Mouse (Mus musculus): ENCODE results near the gene Ppp1ca. TPM values are rescaled to one million over a fixed set of nuclear protein-coding genes. Genes with fewer than 3 reads are reported as not detected.
A peak's percentile ranks its signal among the peaks of the same experiment; 100 is the strongest.

Gene Ppp1ca
- polyA plus RNA-seq, 1 experiment from 2014 or later = 745 TPM

- no peak overlapping the region for H3K4me3 ChIP-seq (replicated peaks)
- H3K4me2 ChIP-seq = no peak overlapping the region
- no peak for ATAC-seq (ENCODE audit: insufficient read depth, low FRiP score, low read depth)
- H3K27me3 ChIP-seq (replicated peaks) = no peaks in the 10 kb centered on the region
- 78% methylated on average over 6 of the region's 6 CpGs for WGBS
- H3K4me1 ChIP-seq = peaks cover 55% of the 10 kb centered on the region
- H3K27ac ChIP-seq = peak overlapping the region; percentile 68; the same call in 1 of the 2 replicates
- no peaks in the 10 kb centered on the region for H3K36me3 ChIP-seq
- no peaks in the 10 kb centered on the region for H3K9me3 ChIP-seq
- H3K9ac ChIP-seq = no peak overlapping the region
Measured at GRCm38 (mm10) chr19:4219943-4220342, 28.1 kb downstream of the Ppp1ca start.

GRCm38 (mm10) chr19:4220416-4220815 is 28.6 kb downstream of the Ppp1ca start:
- H3K36me3 ChIP-seq = no peaks in the 10 kb centered on the region
- H3K4me2 ChIP-seq = peak overlapping the region; percentile 33; the same call in 1 of the 2 replicates
- H3K27ac ChIP-seq = peak overlapping the region; percentile 68
- WGBS = 18% methylated on average over 4 of the region's 4 CpGs
- no peaks in the 10 kb centered on the region for H3K9me3 ChIP-seq
- peaks cover 53% of the 10 kb centered on the region for H3K4me1 ChIP-seq
- no peaks in the 10 kb centered on the region for H3K27me3 ChIP-seq (replicated peaks)
- peak; percentile 28; the same call in 1 of the 2 replicates for ATAC-seq (ENCODE audit: insufficient read depth, low FRiP score, low read depth)
- H3K9ac ChIP-seq = 0 out of 2 replicates have a peak overlapping the region, but pooled peaks have one; percentile 1
- no peak overlapping the region for H3K4me3 ChIP-seq (replicated peaks)

GRCm38 (mm10) chr19:4220957-4221743 is 29.3 kb downstream of the Ppp1ca start:
- ATAC-seq (ENCODE audit: insufficient read depth, low FRiP score, low read depth) = peak; percentile 61
- H3K9ac ChIP-seq = peak overlapping the region; percentile 1; the same call in 1 of the 2 replicates
- no peaks in the 10 kb centered on the region for H3K9me3 ChIP-seq
- H3K4me2 ChIP-seq = peak overlapping the region; percentile 33
- H3K4me1 ChIP-seq = peaks cover 48% of the 10 kb centered on the region
- peak overlapping the region; percentile 2; the same call in 1 of the 2 replicates for H3K4me3 ChIP-seq (replicated peaks)
- H3K36me3 ChIP-seq = no peaks in the 10 kb centered on the region
- WGBS = 28% methylated on average over 14 of the region's 14 CpGs
- peak overlapping the region; percentile 68 for H3K27ac ChIP-seq
- H3K27me3 ChIP-seq (replicated peaks) = no peaks in the 10 kb centered on the region

GRCm38 (mm10) chr19:4222165-4222564 is 30.3 kb downstream of the Ppp1ca start:
- H3K9me3 ChIP-seq = no peaks in the 10 kb centered on the region
- no peak for ATAC-seq (ENCODE audit: insufficient read depth, low FRiP score, low read depth)
- no peak overlapping the region for H3K27ac ChIP-seq
- H3K27me3 ChIP-seq (replicated peaks) = no peaks in the 10 kb centered on the region
- WGBS = 58% methylated on average over 11 of the region's 11 CpGs
- no peaks in the 10 kb centered on the region for H3K36me3 ChIP-seq
- H3K4me3 ChIP-seq (replicated peaks) = no peak overlapping the region
- no peak overlapping the region for H3K9ac ChIP-seq
- peaks cover 38% of the 10 kb centered on the region for H3K4me1 ChIP-seq
- H3K4me2 ChIP-seq = peak overlapping the region; percentile 33; the same call in 1 of the 2 replicates

- Histone ChIP-seq H3K4me3 (replicated peaks) (no peak overlapping the region), H3K27ac (no peak overlapping the region), H3K4me2 (no peak overlapping the region), H3K27me3 (replicated peaks) (no peaks in the 10 kb centered on the region), H3K4me1 (peaks cover 32% of the 10 kb centered on the region), H3K9ac (no peak overlapping the region), H3K36me3 (no peaks in the 10 kb centered on the region), H3K9me3 (no peaks in the 10 kb centered on the region)
- WGBS = 88% methylated on average over 7 of the region's 7 CpGs
- ATAC-seq (ENCODE audit: insufficient read depth, low FRiP score, low read depth) = no peak
Measured at GRCm38 (mm10) chr19:4226779-4227178, 34.9 kb downstream of the Ppp1ca start.

GRCm38 (mm10) chr19:4227446-4227845 is 35.6 kb downstream of the Ppp1ca start:
- no peak overlapping the region for H3K4me2 ChIP-seq
- H3K4me1 ChIP-seq = peaks cover 28% of the 10 kb centered on the region
- no peaks in the 10 kb centered on the region for H3K9me3 ChIP-seq
- no peak overlapping the region for H3K9ac ChIP-seq
- no peaks in the 10 kb centered on the region for H3K27me3 ChIP-seq (replicated peaks)
- no peak overlapping the region for H3K4me3 ChIP-seq (replicated peaks)
- H3K36me3 ChIP-seq = no peaks in the 10 kb centered on the region
- ATAC-seq (ENCODE audit: insufficient read depth, low FRiP score, low read depth) = no peak
- no peak overlapping the region for H3K27ac ChIP-seq
- WGBS = 67% methylated on average over 5 of the region's 5 CpGs

- H3K4me3 ChIP-seq (replicated peaks) = no peak overlapping the region
- H3K9me3 ChIP-seq = no peaks in the 10 kb centered on the region
- no peak overlapping the region for H3K9ac ChIP-seq
- ATAC-seq (ENCODE audit: insufficient read depth, low FRiP score, low read depth) = peak; percentile 17; the same call in 1 of the 2 replicates
- H3K4me1 ChIP-seq = peaks cover 29% of the 10 kb centered on the region
- H3K36me3 ChIP-seq = no peaks in the 10 kb centered on the region
- no peak overlapping the region for H3K4me2 ChIP-seq
- 19% methylated on average over 8 of the region's 8 CpGs for WGBS
- no peaks in the 10 kb centered on the region for H3K27me3 ChIP-seq (replicated peaks)
- no peak overlapping the region for H3K27ac ChIP-seq
Measured at GRCm38 (mm10) chr19:4227894-4228678, 36.2 kb downstream of the Ppp1ca start.

- H3K9me3 ChIP-seq = no peaks in the 10 kb centered on the region
- no peak for ATAC-seq (ENCODE audit: insufficient read depth, low FRiP score, low read depth)
- no peaks in the 10 kb centered on the region for H3K27me3 ChIP-seq (replicated peaks)
- H3K27ac ChIP-seq = no peak overlapping the region
- H3K9ac ChIP-seq = no peak overlapping the region
- H3K4me1 ChIP-seq = peaks cover 29% of the 10 kb centered on the region
- H3K36me3 ChIP-seq = no peaks in the 10 kb centered on the region
- 66% methylated on average over 4 of the region's 4 CpGs for WGBS
- no peak overlapping the region for H3K4me3 ChIP-seq (replicated peaks)
- no peak overlapping the region for H3K4me2 ChIP-seq
Measured at GRCm38 (mm10) chr19:4228891-4229290, 37.0 kb downstream of the Ppp1ca start.

GRCm38 (mm10) chr19:4229451-4230076 is 37.7 kb downstream of the Ppp1ca start:
- Histone ChIP-seq H3K4me2 (peak overlapping the region; percentile 21), H3K27ac (0 out of 2 replicates have a peak overlapping the region, but pooled peaks have one; percentile 61), H3K9me3 (no peaks in the 10 kb centered on the region), H3K4me3 (replicated peaks) (no peak overlapping the region), H3K4me1 (peaks cover 29% of the 10 kb centered on the region), H3K27me3 (replicated peaks) (no peaks in the 10 kb centered on the region), H3K9ac (no peak overlapping the region), H3K36me3 (no peaks in the 10 kb centered on the region)
- ATAC-seq (ENCODE audit: insufficient read depth, low FRiP score, low read depth) = peak; percentile 44
- 35% methylated on average over 9 of the region's 9 CpGs for WGBS

- no peak overlapping the region for H3K4me2 ChIP-seq
- WGBS = 59% methylated on average over 8 of the region's 8 CpGs
- peaks cover 29% of the 10 kb centered on the region for H3K4me1 ChIP-seq
- H3K4me3 ChIP-seq (replicated peaks) = no peak overlapping the region
- no peaks in the 10 kb centered on the region for H3K27me3 ChIP-seq (replicated peaks)
- no peak for ATAC-seq (ENCODE audit: insufficient read depth, low FRiP score, low read depth)
- no peaks in the 10 kb centered on the region for H3K36me3 ChIP-seq
- H3K27ac ChIP-seq = peak overlapping the region; percentile 61
- no peaks in the 10 kb centered on the region for H3K9me3 ChIP-seq
- H3K9ac ChIP-seq = no peak overlapping the region
Measured at GRCm38 (mm10) chr19:4230415-4230814, 38.5 kb downstream of the Ppp1ca start.

GRCm38 (mm10) chr19:4231253-4232185 is 39.7 kb downstream of the Ppp1ca start, which contains the start of gene Pold4:
TSS of gene Pold4 (plus strand) at chr19:4231899.
- H3K4me2 ChIP-seq = peak within 1 kb of the TSS; percentile 75
- H3K27ac ChIP-seq = peak within 1 kb of the TSS; percentile 85
- H3K36me3 ChIP-seq = no peaks in the 10 kb centered on the region
- H3K4me3 ChIP-seq (replicated peaks) = peak within 1 kb of the TSS; percentile 51
- H3K27me3 ChIP-seq (replicated peaks) = no peaks in the 10 kb centered on the region
- 10% methylated on average over 26 of the region's 26 CpGs for WGBS
- H3K4me1 ChIP-seq = peaks cover 29% of the 10 kb centered on the region
- no peaks in the 10 kb centered on the region for H3K9me3 ChIP-seq
- H3K9ac ChIP-seq = peak within 1 kb of the TSS; percentile 42; the same call in 1 of the 2 replicates
- ATAC-seq (ENCODE audit: insufficient read depth, low FRiP score, low read depth) = peak; percentile 83
